Mouse (Mus musculus): ENCODE measurements around the gene Sbk2. TPM values are rescaled to one million over a fixed set of nuclear protein-coding genes. Genes with fewer than 3 reads are reported as not detected.

The Sbk2 gene
- 0.09 and 0.30 TPM in 2 replicates for polyA plus RNA-seq (2012; rRNA removed)

DNA sequence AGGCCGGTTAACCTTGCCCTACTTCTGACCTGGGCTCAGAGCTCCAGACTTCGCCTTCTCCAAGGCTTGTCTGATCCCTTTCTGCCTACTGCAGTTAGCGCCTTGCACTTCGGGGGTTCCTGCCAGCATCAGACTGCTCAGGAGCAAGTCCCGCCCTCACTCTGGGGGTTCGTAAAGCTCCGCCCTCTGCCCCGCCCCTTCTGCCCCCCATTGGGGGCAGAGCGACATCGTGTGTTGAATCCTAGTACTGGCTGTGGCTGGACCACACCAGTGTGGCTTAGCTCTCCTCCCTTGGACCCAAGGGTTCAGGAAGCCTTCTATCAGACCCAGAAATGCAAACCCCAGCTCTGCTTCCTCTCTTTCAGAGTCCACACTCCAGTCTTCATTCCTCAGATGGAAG lies at the start of gene Sbk2:
Sbk2 (minus strand) TSS at position 135 of the 400 bp plus-strand sequence.

DNA sequence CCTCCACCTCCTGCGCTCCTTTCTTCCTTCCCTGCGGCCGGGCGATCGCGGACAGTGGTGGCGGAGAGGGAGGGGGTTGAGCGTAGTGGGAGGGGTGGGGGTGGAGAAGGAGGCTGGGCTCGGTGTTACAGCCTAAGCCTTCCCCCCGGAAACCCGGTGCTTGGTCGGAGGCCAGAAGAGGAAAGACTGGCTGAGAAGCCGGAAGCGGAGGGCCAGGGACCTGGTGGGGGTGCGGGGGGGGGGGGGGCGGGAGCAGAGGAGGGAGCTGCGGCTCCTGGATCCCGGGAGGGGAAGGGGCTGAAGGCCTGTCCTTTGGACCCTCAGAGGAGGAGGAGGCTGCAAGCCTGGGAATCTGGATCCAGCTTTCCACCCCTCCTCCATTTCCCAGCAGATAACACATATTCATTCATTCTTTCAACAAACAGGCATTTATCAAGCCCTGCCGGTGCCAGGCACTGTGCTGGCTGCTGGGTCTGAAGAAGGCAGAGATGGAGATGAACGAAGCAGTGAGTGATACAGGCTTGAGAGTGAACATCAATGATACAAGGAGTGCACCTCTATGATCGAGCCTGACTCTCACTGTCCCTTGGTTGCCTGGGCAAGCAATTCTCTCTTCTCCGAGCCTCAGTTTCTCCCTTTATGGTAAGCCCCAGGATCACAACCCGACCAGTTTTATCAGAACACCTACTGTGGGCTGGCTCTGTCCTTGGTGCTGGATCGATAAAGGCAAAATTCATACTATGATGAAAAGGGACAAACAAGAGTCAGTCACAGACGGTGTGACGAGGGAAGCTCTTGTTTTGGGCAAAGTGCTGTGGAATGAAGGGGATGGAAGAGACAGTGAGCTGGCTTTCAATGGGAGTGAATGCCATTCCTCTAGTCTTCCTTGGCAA lies 32.0 kb upstream of the Sbk2 start, which contains the start of gene Zfp579:
Zfp579 (minus strand) TSS at position 156 of the 893 bp plus-strand sequence.

DNA sequence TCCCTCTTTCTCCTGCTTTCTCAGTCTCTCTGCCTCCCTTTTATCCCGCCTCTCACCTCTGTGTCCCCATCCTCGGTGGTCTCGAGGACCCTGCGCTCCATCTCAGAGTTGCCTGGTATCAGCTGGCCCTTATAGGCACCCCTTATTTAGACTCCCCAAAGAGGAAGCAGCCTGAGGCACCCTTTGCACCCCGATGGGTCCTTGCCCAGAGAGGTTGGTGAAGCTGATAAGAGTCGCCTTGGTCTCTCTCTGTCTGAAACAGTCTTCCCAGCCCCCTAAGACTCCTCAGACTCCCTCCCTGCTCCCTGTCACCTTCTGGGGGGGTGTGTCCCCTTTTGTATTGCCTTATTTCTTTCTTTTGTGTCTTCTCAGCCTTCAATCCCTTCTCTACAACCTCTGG lies 6.9 kb upstream of the Sbk2 start, which contains the start of gene Sbk3:
Sbk3 (minus strand) TSS at position 101 of the 400 bp plus-strand sequence.

GRCm38 (mm10) chr7:4925441-4926381 lies 38.5 kb downstream of the Sbk2 start, which contains the start of gene Ssc5d:
Gene Ssc5d, plus strand, starts transcription at chr7:4925785.

GRCm38 (mm10) chr7:4921824-4922482 lies 42.3 kb downstream of the Sbk2 start, which contains the start of gene Nat14:
Gene Nat14, plus strand, starts transcription at chr7:4922028.

GRCm38 (mm10) chr7:4915007-4915665 lies 49.1 kb downstream of the Sbk2 start, which contains the start of gene Zfp628:
Gene Zfp628, plus strand, starts transcription at chr7:4915217.

DNA sequence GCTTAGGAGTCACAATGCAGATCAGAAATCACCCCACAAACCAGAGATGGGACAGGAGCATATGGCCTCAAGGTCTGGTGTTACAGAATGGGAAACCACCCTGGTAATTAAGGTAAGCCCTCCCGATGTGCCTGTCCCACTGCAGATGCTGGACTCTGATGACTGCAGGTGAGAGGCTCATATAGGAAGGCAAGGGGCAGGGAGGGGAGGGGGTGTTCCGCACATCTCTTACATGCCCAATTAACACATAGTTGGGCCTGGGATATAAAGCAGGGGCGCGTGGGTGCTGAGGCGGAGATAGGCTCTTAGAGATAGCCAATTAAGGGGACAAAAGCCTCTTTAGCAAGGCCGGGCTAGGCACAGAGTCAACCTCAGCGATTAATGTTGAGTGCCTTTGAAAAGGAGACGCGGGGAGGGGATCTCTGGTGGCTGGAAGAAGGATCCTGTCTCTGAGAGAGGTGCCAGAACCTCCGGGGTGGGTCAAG lies 57.7 kb downstream of the Sbk2 start, which contains the start of gene Gm36210:
Gm36210 (minus strand) TSS at position 51 of the 485 bp plus-strand sequence.

Other genes with a start within 250 kb of the Sbk2 start
- 21.0 and 24.9 TPM in 2 replicates for gene Tmem150b, start 239.2 kb downstream of the Sbk2 start, polyA plus RNA-seq (2012; rRNA removed)
- gene Kmt5c, start 224.3 kb downstream of the Sbk2 start, polyA plus RNA-seq (2012; rRNA removed): 187 and 215 TPM in 2 replicates
- gene Cox6b2, start 211.3 kb downstream of the Sbk2 start, polyA plus RNA-seq (2012; rRNA removed): 22.5 and 40.9 TPM in 2 replicates
- not detected in 2 replicates for gene Fam71e2, start 193.1 kb downstream of the Sbk2 start, polyA plus RNA-seq (2012; rRNA removed)
- 0.90 and 1.0 TPM in 2 replicates for gene Il11, start 181.5 kb downstream of the Sbk2 start, polyA plus RNA-seq (2012; rRNA removed)
- gene Tmem190, start 181.5 kb downstream of the Sbk2 start, polyA plus RNA-seq (2012; rRNA removed): not detected in 2 replicates
- gene Tmem238, start 174.8 kb downstream of the Sbk2 start, polyA plus RNA-seq (2012; rRNA removed): 227 and 263 TPM in 2 replicates
- 405 and 513 TPM in 2 replicates for gene Rpl28, start 171.5 kb downstream of the Sbk2 start, polyA plus RNA-seq (2012; rRNA removed)
- gene Ube2s, start 151.8 kb downstream of the Sbk2 start, polyA plus RNA-seq (2012; rRNA removed): 143 and 257 TPM in 2 replicates
- gene Shisa7, start 119.7 kb downstream of the Sbk2 start, polyA plus RNA-seq (2012; rRNA removed): 2.0 and 2.8 TPM in 2 replicates
- 40.8 and 52.6 TPM in 2 replicates for gene Isoc2b, start 94.1 kb downstream of the Sbk2 start, polyA plus RNA-seq (2012; rRNA removed)
- gene Isoc2a, start 87.3 kb downstream of the Sbk2 start, polyA plus RNA-seq (2012; rRNA removed): 18.6 and 21.4 TPM in 2 replicates
- gene Gm36210, start 57.9 kb downstream of the Sbk2 start, polyA plus RNA-seq (2012; rRNA removed): 0.08 TPM in 1 of 2 replicates, not detected in the other
- gene Zfp628, start 49.2 kb downstream of the Sbk2 start, polyA plus RNA-seq (2012; rRNA removed): 31.6 and 31.7 TPM in 2 replicates
- gene Nat14, start 42.4 kb downstream of the Sbk2 start, polyA plus RNA-seq (2012; rRNA removed): 16.0 and 18.1 TPM in 2 replicates
- gene Ssc5d, start 38.6 kb downstream of the Sbk2 start, polyA plus RNA-seq (2012; rRNA removed): 12.0 and 12.4 TPM in 2 replicates
- 0.28 TPM in 1 of 2 replicates, not detected in the other for gene Sbk3, start 6.8 kb upstream of the Sbk2 start, polyA plus RNA-seq (2012; rRNA removed)
- 60.1 and 63.9 TPM in 2 replicates for gene Zfp579, start 31.8 kb upstream of the Sbk2 start, polyA plus RNA-seq (2012; rRNA removed)
- gene Zfp524, start 50.0 kb upstream of the Sbk2 start, polyA plus RNA-seq (2012; rRNA removed): 58.6 and 61.0 TPM in 2 replicates
- gene Fiz1, start 50.3 kb upstream of the Sbk2 start, polyA plus RNA-seq (2012; rRNA removed): 35.6 and 36.3 TPM in 2 replicates
- gene Gm44973, start 51.1 kb upstream of the Sbk2 start, polyA plus RNA-seq (2012; rRNA removed): 0.35 TPM in 1 of 2 replicates, not detected in the other
- gene Zfp865, start 56.0 kb upstream of the Sbk2 start, polyA plus RNA-seq (2012; rRNA removed): 37.3 and 43.2 TPM in 2 replicates
- gene Ccdc106, start 56.1 kb upstream of the Sbk2 start, polyA plus RNA-seq (2012; rRNA removed): 3.0 and 3.6 TPM in 2 replicates
- gene 4632433K11Rik, start 69.7 kb upstream of the Sbk2 start, polyA plus RNA-seq (2012; rRNA removed): not detected in 2 replicates
- 6.4 and 8.7 TPM in 2 replicates for gene Zfp784, start 74.0 kb upstream of the Sbk2 start, polyA plus RNA-seq (2012; rRNA removed)
- gene Zfp580, start 87.1 kb upstream of the Sbk2 start, polyA plus RNA-seq (2012; rRNA removed): 15.7 and 17.3 TPM in 2 replicates
- gene U2af2, start 97.7 kb upstream of the Sbk2 start, polyA plus RNA-seq (2012; rRNA removed): 136 and 150 TPM in 2 replicates
- gene Epn1, start 115.8 kb upstream of the Sbk2 start, polyA plus RNA-seq (2012; rRNA removed): 351 and 358 TPM in 2 replicates
- not detected in 2 replicates for gene Rfpl4, start 152.5 kb upstream of the Sbk2 start, polyA plus RNA-seq (2012; rRNA removed)
- gene Rasl2-9, start 161.5 kb upstream of the Sbk2 start, polyA plus RNA-seq (2012; rRNA removed): 0.22 and 0.27 TPM in 2 replicates
- not detected in 2 replicates for gene Vmn1r55, start 185.3 kb upstream of the Sbk2 start, polyA plus RNA-seq (2012; rRNA removed)
- not detected in 2 replicates for gene Vmn1r56, start 232.3 kb upstream of the Sbk2 start, polyA plus RNA-seq (2012; rRNA removed)